Mouse (Mus musculus): Measurements from ENCODE around the gene Timp4. TPM values are rescaled to one million over a fixed set of nuclear protein-coding genes. Genes with fewer than 3 reads are reported as not detected.

The Timp4 gene
- polyA plus RNA-seq, 1 experiment = 4.2 TPM

- Histone ChIP-seq H3K27me3 (ENCODE audit: control insufficient read depth, insufficient read depth, low read length) (no peaks in the 10 kb centered on the region), H3K27ac (ENCODE audit: control insufficient read depth, insufficient read depth, low read length) (no peak overlapping the region), H3K4me1 (replicated peaks; ENCODE audit: control insufficient read depth, insufficient read depth, low read length) (no peaks in the 10 kb centered on the region), H3K36me3 (ENCODE audit: control insufficient read depth, insufficient read depth, low read length) (no peaks in the 10 kb centered on the region), H3K4me3 (ENCODE audit: control insufficient read depth, insufficient read depth, low read length) (no peak overlapping the region)
- DNase-seq = no peak
- WGBS = 86% methylated on average over 3 of the region's 3 CpGs
- TF ChIP-seq CTCF (IDR thresholded peaks at IDR 0.05; ENCODE audit: borderline replicate concordance, control insufficient read depth, extremely low read depth, insufficient read depth, low read length, poor library complexity) = no peak
- TF ChIP-seq POLR2A (IDR thresholded peaks at IDR 0.05; ENCODE audit: control insufficient read depth, extremely low read depth, insufficient read depth, low read length, poor library complexity) = no peak
Observed at GRCm38 (mm10) chr6:115225519-115225918, 26.5 kb downstream of the Timp4 start.

GRCm38 (mm10) chr6:115221215-115221641 lies 30.8 kb downstream of the Timp4 start:
- no peak overlapping the region for H3K4me3 ChIP-seq (ENCODE audit: control insufficient read depth, insufficient read depth, low read length)
- H3K27me3 ChIP-seq (ENCODE audit: control insufficient read depth, insufficient read depth, low read length) = no peaks in the 10 kb centered on the region
- no peak overlapping the region for H3K27ac ChIP-seq (ENCODE audit: control insufficient read depth, insufficient read depth, low read length)
- 92% methylated on average over 8 of the region's 8 CpGs for WGBS
- DNase-seq = no peak
- no peaks in the 10 kb centered on the region for H3K36me3 ChIP-seq (ENCODE audit: control insufficient read depth, insufficient read depth, low read length)
- H3K4me1 ChIP-seq (replicated peaks; ENCODE audit: control insufficient read depth, insufficient read depth, low read length) = no peaks in the 10 kb centered on the region
- TF ChIP-seq CTCF (IDR thresholded peaks at IDR 0.05; ENCODE audit: borderline replicate concordance, control insufficient read depth, extremely low read depth, insufficient read depth, low read length, poor library complexity) = no peak
- no peak for TF ChIP-seq POLR2A (IDR thresholded peaks at IDR 0.05; ENCODE audit: control insufficient read depth, extremely low read depth, insufficient read depth, low read length, poor library complexity)

- TF ChIP-seq POLR2A (IDR thresholded peaks at IDR 0.05; ENCODE audit: control insufficient read depth, extremely low read depth, insufficient read depth, low read length, poor library complexity) = no peak
- TF ChIP-seq CTCF (IDR thresholded peaks at IDR 0.05; ENCODE audit: borderline replicate concordance, control insufficient read depth, extremely low read depth, insufficient read depth, low read length, poor library complexity) = no peak
- no peak overlapping the region for H3K27ac ChIP-seq (ENCODE audit: control insufficient read depth, insufficient read depth, low read length)
- no peaks in the 10 kb centered on the region for H3K27me3 ChIP-seq (ENCODE audit: control insufficient read depth, insufficient read depth, low read length)
- no peaks in the 10 kb centered on the region for H3K36me3 ChIP-seq (ENCODE audit: control insufficient read depth, insufficient read depth, low read length)
- no peak for DNase-seq
- WGBS = 13% methylated on average over 5 of the region's 5 CpGs
- no peak overlapping the region for H3K4me3 ChIP-seq (ENCODE audit: control insufficient read depth, insufficient read depth, low read length)
- H3K4me1 ChIP-seq (replicated peaks; ENCODE audit: control insufficient read depth, insufficient read depth, low read length) = no peaks in the 10 kb centered on the region
Observed at GRCm38 (mm10) chr6:115213129-115213528, 38.9 kb downstream of the Timp4 start.

GRCm38 (mm10) chr6:115212132-115212903 lies 39.7 kb downstream of the Timp4 start:
- Histone ChIP-seq H3K27me3 (ENCODE audit: control insufficient read depth, insufficient read depth, low read length) (no peaks in the 10 kb centered on the region), H3K27ac (ENCODE audit: control insufficient read depth, insufficient read depth, low read length) (no peak overlapping the region), H3K36me3 (ENCODE audit: control insufficient read depth, insufficient read depth, low read length) (no peaks in the 10 kb centered on the region), H3K4me3 (ENCODE audit: control insufficient read depth, insufficient read depth, low read length) (no peak overlapping the region), H3K4me1 (replicated peaks; ENCODE audit: control insufficient read depth, insufficient read depth, low read length) (no peaks in the 10 kb centered on the region)
- WGBS = 60% methylated on average over 5 of the region's 5 CpGs
- DNase-seq = no peak
- TF ChIP-seq CTCF (IDR thresholded peaks at IDR 0.05; ENCODE audit: borderline replicate concordance, control insufficient read depth, extremely low read depth, insufficient read depth, low read length, poor library complexity) (no peak), POLR2A (IDR thresholded peaks at IDR 0.05; ENCODE audit: control insufficient read depth, extremely low read depth, insufficient read depth, low read length, poor library complexity) (no peak)

GRCm38 (mm10) chr6:115210820-115211219 lies 41.2 kb downstream of the Timp4 start:
- 91% methylated on average over 3 of the region's 3 CpGs for WGBS
- TF ChIP-seq CTCF (IDR thresholded peaks at IDR 0.05; ENCODE audit: borderline replicate concordance, control insufficient read depth, extremely low read depth, insufficient read depth, low read length, poor library complexity) (no peak), POLR2A (IDR thresholded peaks at IDR 0.05; ENCODE audit: control insufficient read depth, extremely low read depth, insufficient read depth, low read length, poor library complexity) (no peak)

GRCm38 (mm10) chr6:115210187-115210586 lies 41.8 kb downstream of the Timp4 start:
- H3K27ac ChIP-seq (ENCODE audit: control insufficient read depth, insufficient read depth, low read length) = no peak overlapping the region
- TF ChIP-seq POLR2A (IDR thresholded peaks at IDR 0.05; ENCODE audit: control insufficient read depth, extremely low read depth, insufficient read depth, low read length, poor library complexity) = no peak
- no peak for TF ChIP-seq CTCF (IDR thresholded peaks at IDR 0.05; ENCODE audit: borderline replicate concordance, control insufficient read depth, extremely low read depth, insufficient read depth, low read length, poor library complexity)
- no peaks in the 10 kb centered on the region for H3K4me1 ChIP-seq (replicated peaks; ENCODE audit: control insufficient read depth, insufficient read depth, low read length)
- no peaks in the 10 kb centered on the region for H3K27me3 ChIP-seq (ENCODE audit: control insufficient read depth, insufficient read depth, low read length)
- no peak for DNase-seq
- WGBS = 89% methylated on average over 2 of the region's 2 CpGs
- H3K36me3 ChIP-seq (ENCODE audit: control insufficient read depth, insufficient read depth, low read length) = no peaks in the 10 kb centered on the region
- H3K4me3 ChIP-seq (ENCODE audit: control insufficient read depth, insufficient read depth, low read length) = no peak overlapping the region

More at GRCm38 (mm10) chr6:115210820-115211219, 41.2 kb downstream of the Timp4 start:
- H3K4me1 ChIP-seq (replicated peaks; ENCODE audit: control insufficient read depth, insufficient read depth, low read length) = no peaks in the 10 kb centered on the region
- DNase-seq = no peak
- H3K27ac ChIP-seq (ENCODE audit: control insufficient read depth, insufficient read depth, low read length) = no peak overlapping the region
- no peaks in the 10 kb centered on the region for H3K27me3 ChIP-seq (ENCODE audit: control insufficient read depth, insufficient read depth, low read length)
- H3K4me3 ChIP-seq (ENCODE audit: control insufficient read depth, insufficient read depth, low read length) = no peak overlapping the region
- no peaks in the 10 kb centered on the region for H3K36me3 ChIP-seq (ENCODE audit: control insufficient read depth, insufficient read depth, low read length)
